Mouse (Mus musculus) hindbrain, embryonic 16.5 days (tissue): ENCODE data around the gene Abca12. TPM values are rescaled to one million over a fixed set of nuclear protein-coding genes. Genes with fewer than 3 reads are reported as not detected.

Experiments
- ATAC-seq: fragments of 200-750 bp; cut with Nextera tagmentation; 2 replicates; pipeline ENCODE4 v1.8.0; 2017; ENCODE audit warnings: moderate TSS enrichment, moderate library complexity
- H3K27ac ChIP-seq: fragments of 300-500 bp; sonication (generic); 2 replicates; pipeline ENCODE4 v1.5.1; 2014; ENCODE audit warnings: low read depth, mild to moderate bottlenecking, control low read depth, low read length, moderate library complexity
- H3K27me3 ChIP-seq: fragments of 300-500 bp; sonication (generic); replicated peaks from 2 replicates; pipeline ENCODE4 v1.6.1; 2014; ENCODE audit warnings: low read length; ENCODE audit not compliant: control insufficient read depth, insufficient read depth
- H3K36me3 ChIP-seq: fragments of 300-500 bp; sonication (generic); 2 replicates; pipeline ENCODE4 v1.6.1; 2014; ENCODE audit warnings: mild to moderate bottlenecking, low read length, moderate library complexity, mixed read lengths; ENCODE audit not compliant: control insufficient read depth, insufficient read depth
- H3K4me1 ChIP-seq: fragments of 300-500 bp; sonication (generic); 2 replicates; pipeline ENCODE4 v1.6.1; 2014; ENCODE audit warnings: low read depth, low read length; ENCODE audit not compliant: control insufficient read depth, insufficient read depth
- H3K4me2 ChIP-seq: fragments of 300-500 bp; sonication (generic); 2 replicates; pipeline ENCODE4 v1.6.1; 2014; ENCODE audit warnings: mild to moderate bottlenecking, low read length, control low read depth, moderate library complexity
- H3K4me3 ChIP-seq: fragments of 300-500 bp; sonication (generic); 2 replicates; pipeline ENCODE4 v1.5.1; 2014; ENCODE audit warnings: mild to moderate bottlenecking, low read length, control low read depth, moderate library complexity
- H3K9ac ChIP-seq: fragments of 300-500 bp; sonication (generic); 2 replicates; pipeline ENCODE4 v1.6.1; 2014; ENCODE audit warnings: low read depth, mild to moderate bottlenecking, control low read depth, low read length, moderate library complexity
- H3K9me3 ChIP-seq: fragments of 300-500 bp; sonication (generic); 2 replicates; pipeline ENCODE4 v1.6.1; 2014; ENCODE audit warnings: mild to moderate bottlenecking, low read length, moderate library complexity; ENCODE audit not compliant: control insufficient read depth
- WGBS: fragments of 180-500 bp; shearing (Covaris S2); extraction: QIAGEN DNeasy Blood & Tissue Kit; methylation state at CpG from one replicate; pipeline ENCODE4 v1.1.7; 2014; 5-methylcytosine and 5-hydroxymethylcytosine counted together
- polyA plus RNA-seq: library from polyadenylated mRNA; unstranded; fragments of >200 nt; fragmentation: Nextera tagmentation; extraction: Ambion mirVana; gene quantifications from 2 replicates; pipeline ENCODE4 v1.2.1, GENCODE M21; 2015

Abca12 gene
- polyA plus RNA-seq, 1 experiment from 2014 or later, result 0.04 TPM

GRCm38 (mm10) chr1:71304588-71304987 is 110.1 kb downstream of the Abca12 start:
- ATAC-seq, result no peak
- Histone ChIP-seq H3K27ac (no peak overlapping the region), H3K27me3 (no peaks in the 10 kb centered on the region), H3K9me3 (no peaks in the 10 kb centered on the region), H3K4me2 (no peak overlapping the region), H3K9ac (no peak overlapping the region), H3K4me3 (no peak overlapping the region), H3K4me1 (no peaks in the 10 kb centered on the region), H3K36me3 (no peaks in the 10 kb centered on the region)
- 92% methylated on average over 2 of the region's 2 CpGs for WGBS

GRCm38 (mm10) chr1:71297021-71297420 is 117.7 kb downstream of the Abca12 start:
- Histone ChIP-seq H3K27ac (no peak overlapping the region), H3K27me3 (no peaks in the 10 kb centered on the region), H3K36me3 (no peaks in the 10 kb centered on the region), H3K9ac (no peak overlapping the region), H3K4me2 (no peak overlapping the region), H3K4me3 (no peak overlapping the region), H3K9me3 (no peaks in the 10 kb centered on the region), H3K4me1 (peaks cover 3% of the 10 kb centered on the region)
- no peak for ATAC-seq
- 52% methylated on average over 2 of the region's 2 CpGs for WGBS

GRCm38 (mm10) chr1:71296585-71296984 is 118.1 kb downstream of the Abca12 start:
- H3K27me3 ChIP-seq, result no peaks in the 10 kb centered on the region
- H3K4me2 ChIP-seq, result no peak overlapping the region
- no peak overlapping the region for H3K27ac ChIP-seq
- ATAC-seq, result peak; percentile 60; the same call in 1 of the 2 replicates
- no peaks in the 10 kb centered on the region for H3K36me3 ChIP-seq
- 51% methylated on average over 2 of the region's 2 CpGs for WGBS
- no peak overlapping the region for H3K4me3 ChIP-seq
- peaks cover 3% of the 10 kb centered on the region for H3K4me1 ChIP-seq
- no peak overlapping the region for H3K9ac ChIP-seq
- H3K9me3 ChIP-seq, result no peaks in the 10 kb centered on the region

- Histone ChIP-seq H3K9ac (no peak overlapping the region), H3K27ac (no peak overlapping the region), H3K4me3 (no peak overlapping the region), H3K4me2 (no peak overlapping the region), H3K27me3 (no peaks in the 10 kb centered on the region), H3K9me3 (no peaks in the 10 kb centered on the region), H3K4me1 (peaks cover 3% of the 10 kb centered on the region), H3K36me3 (no peaks in the 10 kb centered on the region)
- ATAC-seq, result peak; percentile 79
- WGBS, result 22% methylated on average over 3 of the region's 3 CpGs
Observed at GRCm38 (mm10) chr1:71291917-71292316, 122.8 kb downstream of the Abca12 start.

- WGBS, result 31% methylated on average over 5 of the region's 5 CpGs
- ATAC-seq, result no peak
Observed at GRCm38 (mm10) chr1:71289511-71289910, 125.2 kb downstream of the Abca12 start.

GRCm38 (mm10) chr1:71276940-71277339 is 137.8 kb downstream of the Abca12 start:
- Histone ChIP-seq H3K9me3 (no peaks in the 10 kb centered on the region), H3K4me2 (no peak overlapping the region), H3K9ac (no peak overlapping the region), H3K4me3 (no peak overlapping the region), H3K27me3 (no peaks in the 10 kb centered on the region), H3K36me3 (no peaks in the 10 kb centered on the region), H3K4me1 (no peaks in the 10 kb centered on the region), H3K27ac (no peak overlapping the region)
- no peak for ATAC-seq
- WGBS, result 59% methylated on average over 5 of the region's 5 CpGs

More at GRCm38 (mm10) chr1:71289511-71289910, 125.2 kb downstream of the Abca12 start:
- Histone ChIP-seq H3K27me3 (no peaks in the 10 kb centered on the region), H3K9ac (no peak overlapping the region), H3K36me3 (no peaks in the 10 kb centered on the region), H3K4me1 (no peaks in the 10 kb centered on the region), H3K9me3 (no peaks in the 10 kb centered on the region), H3K4me3 (no peak overlapping the region), H3K4me2 (no peak overlapping the region), H3K27ac (no peak overlapping the region)

- no peaks in the 10 kb centered on the region for H3K36me3 ChIP-seq
- no peaks in the 10 kb centered on the region for H3K9me3 ChIP-seq
- H3K4me1 ChIP-seq, result no peaks in the 10 kb centered on the region
- no peak overlapping the region for H3K9ac ChIP-seq
- no peaks in the 10 kb centered on the region for H3K27me3 ChIP-seq
- no peak overlapping the region for H3K4me2 ChIP-seq
- ATAC-seq, result no peak
- H3K4me3 ChIP-seq, result no peak overlapping the region
- WGBS, result 69% methylated on average over 7 of the region's 7 CpGs
- no peak overlapping the region for H3K27ac ChIP-seq
Observed at GRCm38 (mm10) chr1:71272550-71272949, 142.2 kb downstream of the Abca12 start.

- no peak for ATAC-seq
- no peak overlapping the region for H3K4me2 ChIP-seq
- no peak overlapping the region for H3K9ac ChIP-seq
- no peaks in the 10 kb centered on the region for H3K4me1 ChIP-seq
- H3K36me3 ChIP-seq, result no peaks in the 10 kb centered on the region
- H3K9me3 ChIP-seq, result no peaks in the 10 kb centered on the region
- H3K4me3 ChIP-seq, result no peak overlapping the region
- H3K27me3 ChIP-seq, result no peaks in the 10 kb centered on the region
- no peak overlapping the region for H3K27ac ChIP-seq
- WGBS, result 59% methylated on average over 8 of the region's 8 CpGs
Observed at GRCm38 (mm10) chr1:71272077-71272476, 142.6 kb downstream of the Abca12 start.

GRCm38 (mm10) chr1:71270083-71270482 is 144.6 kb downstream of the Abca12 start:
- no peak overlapping the region for H3K4me2 ChIP-seq
- no peak for ATAC-seq
- no peak overlapping the region for H3K27ac ChIP-seq
- no peaks in the 10 kb centered on the region for H3K9me3 ChIP-seq
- 94% methylated on average over 3 of the region's 3 CpGs for WGBS
- H3K27me3 ChIP-seq, result no peaks in the 10 kb centered on the region
- H3K9ac ChIP-seq, result no peak overlapping the region
- H3K36me3 ChIP-seq, result no peaks in the 10 kb centered on the region
- no peak overlapping the region for H3K4me3 ChIP-seq
- H3K4me1 ChIP-seq, result no peaks in the 10 kb centered on the region

GRCm38 (mm10) chr1:71266630-71267029 is 148.1 kb downstream of the Abca12 start:
- Histone ChIP-seq H3K4me2 (no peak overlapping the region), H3K36me3 (no peaks in the 10 kb centered on the region), H3K27me3 (no peaks in the 10 kb centered on the region), H3K9ac (no peak overlapping the region), H3K4me1 (no peaks in the 10 kb centered on the region), H3K27ac (no peak overlapping the region), H3K4me3 (no peak overlapping the region), H3K9me3 (no peaks in the 10 kb centered on the region)
- ATAC-seq, result no peak
- WGBS, result 81% methylated on average over 8 of the region's 8 CpGs
